Mouse (Mus musculus): ENCODE data around the gene Herpud2. TPM values are rescaled to one million over a fixed set of nuclear protein-coding genes. Genes with fewer than 3 reads are reported as not detected.

Gene Herpud2
- polyA plus RNA-seq, 1 experiment = 47.2 TPM

- peaks cover 21% of the 10 kb centered on the region for H3K36me3 ChIP-seq (ENCODE audit: control insufficient read depth, insufficient read depth, low read length)
- 100% methylated on average over 1 of the region's 1 CpGs for WGBS
- no peak for DNase-seq
- H3K4me3 ChIP-seq (ENCODE audit: control insufficient read depth, insufficient read depth, low read length) = no peak overlapping the region
- no peaks in the 10 kb centered on the region for H3K27me3 ChIP-seq (ENCODE audit: control insufficient read depth, insufficient read depth, low read length)
- no peak overlapping the region for H3K27ac ChIP-seq (ENCODE audit: control insufficient read depth, insufficient read depth, low read length)
- H3K4me1 ChIP-seq (replicated peaks; ENCODE audit: control insufficient read depth, insufficient read depth, low read length) = no peaks in the 10 kb centered on the region
- TF ChIP-seq CTCF (IDR thresholded peaks at IDR 0.05; ENCODE audit: borderline replicate concordance, control insufficient read depth, extremely low read depth, insufficient read depth, low read length, poor library complexity) (no peak), POLR2A (IDR thresholded peaks at IDR 0.05; ENCODE audit: control insufficient read depth, extremely low read depth, insufficient read depth, low read length, poor library complexity) (no peak)
Observed at GRCm38 (mm10) chr9:25102881-25103280, 48.7 kb downstream of the Herpud2 start.

- DNase-seq = no peak
- TF ChIP-seq CTCF (IDR thresholded peaks at IDR 0.05; ENCODE audit: borderline replicate concordance, control insufficient read depth, extremely low read depth, insufficient read depth, low read length, poor library complexity) (no peak), POLR2A (IDR thresholded peaks at IDR 0.05; ENCODE audit: control insufficient read depth, extremely low read depth, insufficient read depth, low read length, poor library complexity) (no peak)
- WGBS = 73% methylated on average over 1 of the region's 1 CpGs
Observed at GRCm38 (mm10) chr9:25090853-25091252, 60.8 kb downstream of the Herpud2 start.

GRCm38 (mm10) chr9:25089122-25089521 is 62.5 kb downstream of the Herpud2 start, which contains the start of gene Gm10181:
Gene Gm10181 (plus strand): TSS chr9:25089422.
- no peak within 1 kb of the TSS for H3K27ac ChIP-seq (ENCODE audit: control insufficient read depth, insufficient read depth, low read length)
- no peak within 1 kb of the TSS for H3K4me3 ChIP-seq (ENCODE audit: control insufficient read depth, insufficient read depth, low read length)
- no peak for DNase-seq
- H3K4me1 ChIP-seq (replicated peaks; ENCODE audit: control insufficient read depth, insufficient read depth, low read length) = no peaks in the 10 kb centered on the region
- WGBS = 87% methylated on average over 2 of the region's 2 CpGs
- no peaks in the 10 kb centered on the region for H3K36me3 ChIP-seq (ENCODE audit: control insufficient read depth, insufficient read depth, low read length)
- TF ChIP-seq POLR2A (IDR thresholded peaks at IDR 0.05; ENCODE audit: control insufficient read depth, extremely low read depth, insufficient read depth, low read length, poor library complexity) = no peak
- TF ChIP-seq CTCF (IDR thresholded peaks at IDR 0.05; ENCODE audit: borderline replicate concordance, control insufficient read depth, extremely low read depth, insufficient read depth, low read length, poor library complexity) = no peak
- H3K27me3 ChIP-seq (ENCODE audit: control insufficient read depth, insufficient read depth, low read length) = no peaks in the 10 kb centered on the region

More at GRCm38 (mm10) chr9:25090853-25091252, 60.8 kb downstream of the Herpud2 start:
- H3K4me3 ChIP-seq (ENCODE audit: control insufficient read depth, insufficient read depth, low read length) = no peak overlapping the region
- H3K27me3 ChIP-seq (ENCODE audit: control insufficient read depth, insufficient read depth, low read length) = no peaks in the 10 kb centered on the region
- H3K27ac ChIP-seq (ENCODE audit: control insufficient read depth, insufficient read depth, low read length) = no peak overlapping the region
- H3K36me3 ChIP-seq (ENCODE audit: control insufficient read depth, insufficient read depth, low read length) = no peaks in the 10 kb centered on the region
- H3K4me1 ChIP-seq (replicated peaks; ENCODE audit: control insufficient read depth, insufficient read depth, low read length) = no peaks in the 10 kb centered on the region

- TF ChIP-seq POLR2A (IDR thresholded peaks at IDR 0.05; ENCODE audit: control insufficient read depth, extremely low read depth, insufficient read depth, low read length, poor library complexity) = no peak
- no peak for TF ChIP-seq CTCF (IDR thresholded peaks at IDR 0.05; ENCODE audit: borderline replicate concordance, control insufficient read depth, extremely low read depth, insufficient read depth, low read length, poor library complexity)
- H3K4me3 ChIP-seq (ENCODE audit: control insufficient read depth, insufficient read depth, low read length) = no peak overlapping the region
- no peak overlapping the region for H3K27ac ChIP-seq (ENCODE audit: control insufficient read depth, insufficient read depth, low read length)
- no peaks in the 10 kb centered on the region for H3K4me1 ChIP-seq (replicated peaks; ENCODE audit: control insufficient read depth, insufficient read depth, low read length)
- H3K27me3 ChIP-seq (ENCODE audit: control insufficient read depth, insufficient read depth, low read length) = no peaks in the 10 kb centered on the region
- H3K36me3 ChIP-seq (ENCODE audit: control insufficient read depth, insufficient read depth, low read length) = no peaks in the 10 kb centered on the region
- no peak for DNase-seq
- 91% methylated on average over 1 of the region's 1 CpGs for WGBS
Observed at GRCm38 (mm10) chr9:25076505-25076904, 75.1 kb downstream of the Herpud2 start.

- H3K27ac ChIP-seq (ENCODE audit: control insufficient read depth, insufficient read depth, low read length) = no peak overlapping the region
- DNase-seq = no peak
- TF ChIP-seq POLR2A (IDR thresholded peaks at IDR 0.05; ENCODE audit: control insufficient read depth, extremely low read depth, insufficient read depth, low read length, poor library complexity) (no peak), CTCF (IDR thresholded peaks at IDR 0.05; ENCODE audit: borderline replicate concordance, control insufficient read depth, extremely low read depth, insufficient read depth, low read length, poor library complexity) (no peak)
- 11% methylated on average over 3 of the region's 3 CpGs for WGBS
- no peaks in the 10 kb centered on the region for H3K36me3 ChIP-seq (ENCODE audit: control insufficient read depth, insufficient read depth, low read length)
- no peaks in the 10 kb centered on the region for H3K4me1 ChIP-seq (replicated peaks; ENCODE audit: control insufficient read depth, insufficient read depth, low read length)
- H3K4me3 ChIP-seq (ENCODE audit: control insufficient read depth, insufficient read depth, low read length) = no peak overlapping the region
- no peaks in the 10 kb centered on the region for H3K27me3 ChIP-seq (ENCODE audit: control insufficient read depth, insufficient read depth, low read length)
Observed at GRCm38 (mm10) chr9:25075977-25076376, 75.6 kb downstream of the Herpud2 start.

GRCm38 (mm10) chr9:25072666-25073065 is 79.0 kb downstream of the Herpud2 start:
- Histone ChIP-seq H3K27me3 (ENCODE audit: control insufficient read depth, insufficient read depth, low read length) (no peaks in the 10 kb centered on the region), H3K4me1 (replicated peaks; ENCODE audit: control insufficient read depth, insufficient read depth, low read length) (no peaks in the 10 kb centered on the region), H3K36me3 (ENCODE audit: control insufficient read depth, insufficient read depth, low read length) (no peaks in the 10 kb centered on the region), H3K4me3 (ENCODE audit: control insufficient read depth, insufficient read depth, low read length) (no peak overlapping the region), H3K27ac (ENCODE audit: control insufficient read depth, insufficient read depth, low read length) (no peak overlapping the region)
- DNase-seq = no peak
- 100% methylated on average over 1 of the region's 1 CpGs for WGBS
- TF ChIP-seq POLR2A (IDR thresholded peaks at IDR 0.05; ENCODE audit: control insufficient read depth, extremely low read depth, insufficient read depth, low read length, poor library complexity) (no peak), CTCF (IDR thresholded peaks at IDR 0.05; ENCODE audit: borderline replicate concordance, control insufficient read depth, extremely low read depth, insufficient read depth, low read length, poor library complexity) (no peak)

GRCm38 (mm10) chr9:25058726-25059125 is 92.9 kb downstream of the Herpud2 start:
- Histone ChIP-seq H3K4me3 (ENCODE audit: control insufficient read depth, insufficient read depth, low read length) (no peak overlapping the region), H3K27me3 (ENCODE audit: control insufficient read depth, insufficient read depth, low read length) (no peaks in the 10 kb centered on the region), H3K27ac (ENCODE audit: control insufficient read depth, insufficient read depth, low read length) (no peak overlapping the region), H3K4me1 (replicated peaks; ENCODE audit: control insufficient read depth, insufficient read depth, low read length) (no peaks in the 10 kb centered on the region), H3K36me3 (ENCODE audit: control insufficient read depth, insufficient read depth, low read length) (no peaks in the 10 kb centered on the region)
- 76% methylated on average over 2 of the region's 3 CpGs for WGBS
- no peak for DNase-seq
- TF ChIP-seq POLR2A (IDR thresholded peaks at IDR 0.05; ENCODE audit: control insufficient read depth, extremely low read depth, insufficient read depth, low read length, poor library complexity) (no peak), CTCF (IDR thresholded peaks at IDR 0.05; ENCODE audit: borderline replicate concordance, control insufficient read depth, extremely low read depth, insufficient read depth, low read length, poor library complexity) (no peak)

Other genes starting within 250 kb of the Herpud2 start
- not detected in 2 replicates for gene Gm10181, start 62.4 kb downstream of the Herpud2 start, polyA plus RNA-seq (2012; rRNA removed)
- gene Sept7, start 100.6 kb upstream of the Herpud2 start, polyA plus RNA-seq (2012; rRNA removed) = 16.0 and 16.2 TPM in 2 replicates